ENCODE assay signal across 8 mouse cellular contexts in genomic region chrX:135743056-135743355, GRCm38 (mm10). TPM values are rescaled to one million over a fixed set of nuclear protein-coding genes. Genes with fewer than 3 reads are reported as not detected.
DNase-seq lines count a peak whose midpoint lies in the region; ATAC-seq lines count a peak whose summit lies in the region.

No protein-coding gene starts in this region.

- ATAC-seq in kidney, embryonic 15.5 days (replicated peaks; ENCODE audit: low FRiP score): peak; percentile 19; the same call in 1 of the 2 replicates
- no peak; the same call in 1 of the 2 replicates for ATAC-seq in hindbrain, embryonic 12.5 days (ENCODE audit: low FRiP score)

- peak overlapping the region; percentile 58 for H3K4me2 ChIP-seq in kidney, embryonic 15.5 days
- peak overlapping the region; percentile 54 for H3K4me2 ChIP-seq in hindbrain, embryonic 12.5 days (replicated peaks)

- no peaks in the 10 kb centered on the region for H3K9me3 ChIP-seq in kidney, embryonic 15.5 days (replicated peaks)
- H3K9me3 ChIP-seq in hindbrain, embryonic 12.5 days (replicated peaks): no peaks in the 10 kb centered on the region
- no peaks in the 10 kb centered on the region for H3K9me3 ChIP-seq in midbrain, embryonic 10.5 days (replicated peaks)

- 36% methylated on average over 7 of the region's 7 CpGs for WGBS in kidney, embryonic 15.5 days
- WGBS in hindbrain, embryonic 12.5 days: 22% methylated on average over 7 of the region's 7 CpGs
- WGBS in midbrain, embryonic 10.5 days: 24% methylated on average over 7 of the region's 7 CpGs

- H3K4me1 ChIP-seq in kidney, embryonic 15.5 days: peaks cover 5% of the 10 kb centered on the region; the same call in 1 of the 2 replicates
- peaks cover 6% of the 10 kb centered on the region; the same call in 1 of the 2 replicates for H3K4me1 ChIP-seq in hindbrain, embryonic 12.5 days
- H3K4me1 ChIP-seq in midbrain, embryonic 10.5 days: peaks cover 6% of the 10 kb centered on the region

- H3K9ac ChIP-seq in kidney, embryonic 15.5 days: peak overlapping the region; percentile 65
- peak overlapping the region; percentile 65 for H3K9ac ChIP-seq in hindbrain, embryonic 12.5 days

- H3K27me3 ChIP-seq in kidney, embryonic 15.5 days: peaks cover 25% of the 10 kb centered on the region
- no peaks in the 10 kb centered on the region for H3K27me3 ChIP-seq in hindbrain, embryonic 12.5 days
- peaks cover 28% of the 10 kb centered on the region for H3K27me3 ChIP-seq in midbrain, embryonic 10.5 days (ENCODE audit: low read depth, poor library complexity, severe bottlenecking)

- peaks cover 8% of the 10 kb centered on the region; the same call in 1 of the 2 replicates for H3K36me3 ChIP-seq in kidney, embryonic 15.5 days
- no peaks in the 10 kb centered on the region for H3K36me3 ChIP-seq in hindbrain, embryonic 12.5 days
- peaks cover 18% of the 10 kb centered on the region for H3K36me3 ChIP-seq in midbrain, embryonic 10.5 days

- H3K27ac ChIP-seq in kidney, embryonic 15.5 days: peak overlapping the region; percentile 81
- H3K27ac ChIP-seq in hindbrain, embryonic 12.5 days: peak overlapping the region; percentile 80; the same call in 1 of the 2 replicates
- H3K27ac ChIP-seq in midbrain, embryonic 10.5 days (replicated peaks): peak overlapping the region; percentile 86

- peak overlapping the region; percentile 65 for H3K4me3 ChIP-seq in kidney, embryonic 15.5 days (replicated peaks)
- H3K4me3 ChIP-seq in hindbrain, embryonic 12.5 days: peak overlapping the region; percentile 58
- H3K4me3 ChIP-seq in midbrain, embryonic 10.5 days: peak overlapping the region; percentile 68

- DNase-seq in kidney, adult 11 months: no peak
- DNase-seq in brain, adult 2 months (ENCODE audit: low read depth, low spot score): peak; percentile 41
- no peak for DNase-seq in midbrain, embryonic 10.5 days (ENCODE audit: low spot score)
- no peak for DNase-seq in adrenal gland, adult 2 months
- DNase-seq in thymus, postnatal 14 days: no peak
- DNase-seq in testis, postnatal 14 days (ENCODE audit: low spot score): no peak

RNA-seq across cellular contexts. Expression of gene Armcx5, which starts 0.5 kb away (rescaled TPM):
- polyA plus RNA-seq in kidney, embryonic 15.5 days (2015; fragmentation: Nextera tagmentation; extraction: Ambion mirVana): 9.7 and 10.9 TPM in 2 replicates
- polyA plus RNA-seq in hindbrain, embryonic 12.5 days (2016; fragmentation: Nextera tagmentation; extraction: Ambion mirVana): 11.6 and 15.6 TPM in 2 replicates
- 9.0 and 9.3 TPM in 2 replicates for polyA plus RNA-seq in midbrain, embryonic 10.5 days (2016; fragmentation: Nextera tagmentation; extraction: Ambion mirVana)
- total RNA-seq in adrenal gland, adult 2 months (2021): 10 to 100 TPM in 1 of 2 experiments, 1 to 10 TPM in 1; 9.8 to 24.1 TPM
- polyA plus RNA-seq in adrenal gland, adult 2 months (2012; rRNA removed): 0.38 and 0.57 TPM in 2 replicates

RNA-seq across cellular contexts. Expression of gene Gprasp1, which starts 0.5 kb away (rescaled TPM):
- 46.2 and 47.6 TPM in 2 replicates for polyA plus RNA-seq in kidney, embryonic 15.5 days (2015; fragmentation: Nextera tagmentation; extraction: Ambion mirVana)
- 123 and 132 TPM in 2 replicates for polyA plus RNA-seq in hindbrain, embryonic 12.5 days (2016; fragmentation: Nextera tagmentation; extraction: Ambion mirVana)
- 48.0 and 66.6 TPM in 2 replicates for polyA plus RNA-seq in midbrain, embryonic 10.5 days (2016; fragmentation: Nextera tagmentation; extraction: Ambion mirVana)
- 100 to 1,000 TPM in 1 of 2 experiments, 10 to 100 TPM in 1; 66.2 to 130 TPM for total RNA-seq in adrenal gland, adult 2 months (2021)
- polyA plus RNA-seq in adrenal gland, adult 2 months (2012; rRNA removed): 28.7 and 38.8 TPM in 2 replicates

RNA-seq across cellular contexts. Expression of gene Tmsb15a, which starts 17.9 kb away (rescaled TPM):
- polyA plus RNA-seq in kidney, embryonic 15.5 days (2015; fragmentation: Nextera tagmentation; extraction: Ambion mirVana): not detected in 2 replicates
- not detected in 2 replicates for polyA plus RNA-seq in hindbrain, embryonic 12.5 days (2016; fragmentation: Nextera tagmentation; extraction: Ambion mirVana)
- not detected in 2 replicates for polyA plus RNA-seq in midbrain, embryonic 10.5 days (2016; fragmentation: Nextera tagmentation; extraction: Ambion mirVana)
- 1 to 10 TPM in 1 of 2 experiments, not detected in 1; 4.4 TPM for total RNA-seq in adrenal gland, adult 2 months (2021)
- polyA plus RNA-seq in adrenal gland, adult 2 months (2012; rRNA removed): not detected in 2 replicates

RNA-seq across cellular contexts. Expression of gene Tcp11x2, which starts 49.4 kb away (rescaled TPM):
- polyA plus RNA-seq in kidney, embryonic 15.5 days (2015; fragmentation: Nextera tagmentation; extraction: Ambion mirVana): not detected in 2 replicates
- polyA plus RNA-seq in hindbrain, embryonic 12.5 days (2016; fragmentation: Nextera tagmentation; extraction: Ambion mirVana): not detected in 2 replicates
- not detected in 2 replicates for polyA plus RNA-seq in midbrain, embryonic 10.5 days (2016; fragmentation: Nextera tagmentation; extraction: Ambion mirVana)
- not detected for total RNA-seq in adrenal gland, adult 2 months (2021)
- polyA plus RNA-seq in adrenal gland, adult 2 months (2012; rRNA removed): not detected in 2 replicates

RNA-seq across cellular contexts. Expression of gene Bhlhb9, which starts 54.4 kb away (rescaled TPM):
- 54.4 and 56.9 TPM in 2 replicates for polyA plus RNA-seq in kidney, embryonic 15.5 days (2015; fragmentation: Nextera tagmentation; extraction: Ambion mirVana)
- 90.7 and 92.7 TPM in 2 replicates for polyA plus RNA-seq in hindbrain, embryonic 12.5 days (2016; fragmentation: Nextera tagmentation; extraction: Ambion mirVana)
- 46.6 and 54.3 TPM in 2 replicates for polyA plus RNA-seq in midbrain, embryonic 10.5 days (2016; fragmentation: Nextera tagmentation; extraction: Ambion mirVana)
- 10 to 100 TPM; 15.4 to 24.2 TPM for total RNA-seq in adrenal gland, adult 2 months (2021)
- polyA plus RNA-seq in adrenal gland, adult 2 months (2012; rRNA removed): 2.2 and 4.5 TPM in 2 replicates
